Mouse (Mus musculus): ENCODE data around the gene Nkg7.

GRCm38 (mm10) chr7:43422995-43423617 is 13.8 kb upstream of the Nkg7 start:
- TF ChIP-seq CTCF (IDR thresholded peaks at IDR 0.05; ENCODE audit: low read depth, low read length): peak; percentile 96
- no peak for TF ChIP-seq POLR2A (IDR thresholded peaks at IDR 0.05; ENCODE audit: borderline replicate concordance, low read depth, low read length)
